Mouse (Mus musculus) hindbrain, embryonic 11.5 days (tissue): ENCODE measurements at regions not wholly inside any gene's neighbourhood (a gene's known extent, or its start where the extent isn't known, plus 50 kb on each side); places are given as distances from the start of the nearest gene placed in this dataset.
A peak's percentile ranks its signal among the peaks of the same experiment; 100 is the strongest.
"Not testable (repeated sequence)": the region's sequence is repeated elsewhere in the genome, so short reads cannot be mapped to it uniquely, and the experiment has no call there.

Experiments
- ATAC-seq: fragments of 200-750 bp; cut with Nextera tagmentation; 2 replicates; pipeline ENCODE4 v1.8.0; 2017; ENCODE audit warnings: mild to moderate bottlenecking, moderate TSS enrichment, moderate library complexity; ENCODE audit not compliant: low FRiP score
- DNase-seq: peaks from one replicate; pipeline ENCODE4 v3.0.0-alpha.2; 2015; ENCODE audit warnings: low spot score
- H3K27ac ChIP-seq: fragments of 300-500 bp; sonication (generic); 2 replicates; pipeline ENCODE4 v1.5.1; 2014; ENCODE audit warnings: mild to moderate bottlenecking, low read depth, low read length
- H3K27me3 ChIP-seq: fragments of 300-500 bp; sonication (generic); 2 replicates; pipeline ENCODE4 v1.6.1; 2014; ENCODE audit warnings: mild to moderate bottlenecking, low read length, moderate library complexity, mixed read lengths; ENCODE audit not compliant: control insufficient read depth, insufficient read depth
- H3K36me3 ChIP-seq: fragments of 300-500 bp; sonication (generic); 2 replicates; pipeline ENCODE4 v1.6.1; 2014; ENCODE audit warnings: mild to moderate bottlenecking, low read length, moderate library complexity, mixed read lengths; ENCODE audit not compliant: control insufficient read depth, insufficient read depth
- H3K4me1 ChIP-seq: fragments of 300-500 bp; sonication (generic); replicated peaks from 2 replicates; pipeline ENCODE4 v1.6.1; 2014; ENCODE audit warnings: low read length, mixed read lengths; ENCODE audit not compliant: control insufficient read depth, insufficient read depth
- H3K4me2 ChIP-seq: fragments of 300-500 bp; sonication (generic); replicated peaks from 2 replicates; pipeline ENCODE4 v1.6.1; 2014; ENCODE audit warnings: mild to moderate bottlenecking, low read depth, low read length
- H3K4me3 ChIP-seq: fragments of 300-500 bp; sonication (generic); 2 replicates; pipeline ENCODE4 v1.5.1; 2014; ENCODE audit warnings: low read depth, low read length
- H3K9ac ChIP-seq: fragments of 300-500 bp; sonication (generic); 2 replicates; pipeline ENCODE4 v1.6.1; 2014; ENCODE audit warnings: low read depth, low read length
- H3K9me3 ChIP-seq: fragments of 300-500 bp; sonication (generic); 2 replicates; pipeline ENCODE4 v1.6.1; 2016; ENCODE audit warnings: low read length; ENCODE audit not compliant: control insufficient read depth
- WGBS: fragments of 180-500 bp; shearing (Covaris S2); extraction: QIAGEN DNeasy Blood & Tissue Kit; methylation state at CpG from one replicate; pipeline ENCODE4 v1.1.7; 2014; 5-methylcytosine and 5-hydroxymethylcytosine counted together

DNA sequence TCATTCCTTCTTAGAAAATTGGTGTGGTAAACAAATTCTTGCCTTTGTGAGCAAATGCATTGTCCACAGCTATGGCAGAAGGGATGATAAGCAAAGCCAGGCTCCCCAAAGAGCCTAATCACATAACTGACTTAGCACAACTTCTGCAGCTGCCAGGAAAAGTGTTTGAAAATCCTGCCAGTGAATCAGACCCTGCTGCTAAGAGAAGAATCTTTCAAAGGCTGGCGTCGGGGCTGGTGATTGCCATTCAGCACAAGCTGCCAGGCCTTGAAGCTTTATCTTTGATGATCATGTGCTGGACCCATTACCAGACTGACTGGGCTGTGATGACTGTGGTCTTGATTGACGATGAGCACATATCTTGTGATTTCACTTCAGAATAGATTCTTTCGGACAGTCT lies 713.9 kb upstream of the Tex47 start:
- no peaks in the 10 kb centered on the region for H3K9me3 ChIP-seq
- ATAC-seq (no peak), DNase-seq (no peak)
- no peak overlapping the region for H3K4me2 ChIP-seq
- no peaks in the 10 kb centered on the region for H3K4me1 ChIP-seq
- H3K9ac ChIP-seq: no peak overlapping the region
- no peak overlapping the region for H3K4me3 ChIP-seq
- 70% methylated on average over 4 of the region's 4 CpGs for WGBS
- no peaks in the 10 kb centered on the region for H3K27me3 ChIP-seq
- H3K27ac ChIP-seq: no peak overlapping the region
- no peaks in the 10 kb centered on the region for H3K36me3 ChIP-seq

DNA sequence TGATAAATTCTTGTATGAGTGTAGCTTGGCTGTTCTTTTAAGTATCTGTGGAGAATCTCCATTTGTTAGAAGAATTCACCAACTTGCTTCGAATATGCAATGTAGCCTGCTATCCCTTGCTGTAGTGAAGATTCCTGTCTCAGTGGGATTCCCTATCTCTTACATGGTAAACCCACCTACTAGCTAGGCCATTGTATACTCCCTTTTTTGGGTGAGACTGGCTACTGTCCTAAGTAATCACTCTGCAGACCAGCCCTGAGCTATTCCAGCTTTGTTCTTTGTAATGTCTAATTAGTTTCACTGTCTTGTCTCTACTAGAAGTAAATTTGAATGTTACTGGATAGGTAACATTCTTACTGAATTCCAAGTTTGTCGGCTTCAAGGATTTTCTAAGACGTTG lies 692.8 kb upstream of the Tex47 start:
- DNase-seq: not testable (repeated sequence)

DNA sequence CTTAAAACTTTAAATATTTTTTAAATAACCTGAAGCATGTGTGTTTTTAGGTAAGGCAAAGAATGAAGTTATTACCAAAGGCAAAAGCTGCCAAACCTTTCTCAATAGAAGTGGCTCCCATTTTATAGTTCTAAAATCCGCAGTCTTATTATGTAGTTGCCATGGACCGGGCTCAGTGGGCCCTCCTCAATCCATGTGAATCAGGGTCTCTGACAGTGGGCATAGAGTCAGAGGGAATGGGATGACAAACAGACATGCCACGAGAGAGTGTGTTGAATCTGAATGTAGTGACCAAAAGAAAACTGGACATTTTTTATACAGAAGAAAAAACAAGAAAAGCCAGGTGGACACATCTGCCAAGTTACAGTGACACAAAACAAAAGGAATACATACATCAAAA lies 659.0 kb upstream of the Tex47 start:
- no peaks in the 10 kb centered on the region for H3K27me3 ChIP-seq
- no peaks in the 10 kb centered on the region for H3K36me3 ChIP-seq
- no peak overlapping the region for H3K4me2 ChIP-seq
- H3K9me3 ChIP-seq: no peaks in the 10 kb centered on the region
- ATAC-seq (0 out of 2 replicates have a peak, but pooled peaks have one; percentile 53), DNase-seq (no peak)
- no peak overlapping the region for H3K9ac ChIP-seq
- no peak overlapping the region for H3K4me3 ChIP-seq
- H3K27ac ChIP-seq: no peak overlapping the region
- H3K4me1 ChIP-seq: no peaks in the 10 kb centered on the region
- 63% methylated on average over 3 of the region's 3 CpGs for WGBS

More for the DNA sequence above, 692.8 kb upstream of the Tex47 start:
- not testable (repeated sequence) for H3K4me3 ChIP-seq, ATAC-seq, H3K4me2 ChIP-seq, H3K4me1 ChIP-seq, H3K27ac ChIP-seq, H3K27me3 ChIP-seq, H3K9ac ChIP-seq, H3K36me3 ChIP-seq, H3K9me3 ChIP-seq
- 78% methylated on average over 3 of the region's 3 CpGs for WGBS

DNA sequence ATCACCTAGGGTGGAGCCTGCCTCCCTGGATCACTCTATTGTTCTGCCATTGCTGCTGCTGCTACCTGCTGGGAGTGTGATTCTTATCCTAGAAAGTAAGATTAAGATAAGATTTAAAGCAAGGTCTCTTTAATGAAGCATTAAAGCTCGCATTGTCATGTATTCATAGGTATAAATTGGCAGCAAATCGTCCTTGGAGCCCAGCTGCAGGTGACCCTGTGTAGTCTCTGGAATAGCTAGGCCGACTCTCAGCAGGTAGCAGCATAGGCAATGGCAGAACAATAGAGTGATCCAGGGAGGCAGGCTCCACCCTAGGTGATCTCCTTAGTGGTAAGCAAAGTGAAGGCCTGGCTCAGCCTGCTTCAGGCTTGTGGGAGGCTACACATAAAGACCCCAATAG lies 627.7 kb upstream of the Tex47 start:
- H3K9ac ChIP-seq, H3K4me1 ChIP-seq, H3K36me3 ChIP-seq, H3K27ac ChIP-seq, H3K4me2 ChIP-seq, H3K9me3 ChIP-seq, ATAC-seq, H3K27me3 ChIP-seq, DNase-seq, H3K4me3 ChIP-seq: not testable (repeated sequence)
- WGBS: 56% methylated on average over 3 of the region's 3 CpGs

DNA sequence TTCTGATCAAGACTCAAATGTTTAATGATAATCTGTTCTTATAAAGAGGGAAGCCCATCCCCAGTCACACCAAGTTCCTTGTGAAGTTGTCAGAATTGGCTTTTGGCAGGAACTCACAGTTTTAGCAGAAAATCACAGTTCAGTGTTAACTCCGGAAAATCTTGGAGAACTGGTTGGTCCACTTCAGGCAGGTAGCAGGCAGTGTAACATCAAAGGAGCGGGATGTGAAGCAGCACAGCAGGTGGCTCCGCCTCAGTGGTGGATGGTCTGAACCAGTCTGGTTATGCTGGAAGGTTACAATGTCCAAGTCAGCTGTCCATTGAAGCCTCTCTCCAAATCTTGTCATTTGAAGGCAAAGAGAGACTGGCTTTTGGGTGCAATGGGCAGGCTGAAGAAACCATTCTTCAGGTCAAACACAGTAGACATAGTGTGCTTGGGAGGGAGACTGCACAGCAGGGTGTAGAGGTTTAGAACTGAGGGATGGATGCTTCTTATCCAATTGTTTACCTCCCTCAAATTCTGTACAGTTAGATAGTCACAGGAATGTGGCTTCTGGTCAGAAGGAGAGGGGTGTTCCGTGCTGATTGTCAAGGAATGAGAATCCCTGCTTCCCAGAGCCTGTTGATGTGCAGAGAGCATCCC lies 594.1 kb upstream of the Tex47 start:
- Histone ChIP-seq H3K4me1 (no peaks in the 10 kb centered on the region), H3K9me3 (no peaks in the 10 kb centered on the region), H3K27ac (no peak overlapping the region), H3K4me3 (no peak overlapping the region), H3K9ac (no peak overlapping the region), H3K4me2 (no peak overlapping the region), H3K27me3 (no peaks in the 10 kb centered on the region), H3K36me3 (no peaks in the 10 kb centered on the region)
- ATAC-seq: no peak
- WGBS: 65% methylated on average over 4 of the region's 4 CpGs
- DNase-seq: no peak

DNA sequence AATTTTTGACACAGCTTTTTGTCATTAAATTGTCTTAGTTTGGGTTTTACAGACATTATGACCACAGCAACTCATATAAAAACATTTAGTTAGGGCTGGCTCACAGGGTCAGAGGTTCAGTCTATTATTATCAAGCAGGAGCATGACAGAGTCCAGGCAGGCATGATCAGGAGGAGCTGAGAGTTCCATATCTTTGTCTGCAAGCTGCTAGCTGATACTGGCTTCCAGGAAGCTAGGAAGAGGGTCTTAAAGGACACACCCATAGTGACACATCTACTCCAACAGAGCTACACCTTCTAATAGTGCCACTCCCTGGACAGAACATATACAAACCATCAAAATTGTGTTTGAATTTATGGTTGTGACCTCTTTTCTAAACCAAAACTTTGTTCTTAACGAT lies 587.7 kb upstream of the Tex47 start:
- Histone ChIP-seq H3K27me3 (no peaks in the 10 kb centered on the region), H3K27ac (no peak overlapping the region), H3K4me1 (no peaks in the 10 kb centered on the region), H3K9ac (no peak overlapping the region), H3K36me3 (no peaks in the 10 kb centered on the region), H3K4me2 (no peak overlapping the region), H3K4me3 (no peak overlapping the region), H3K9me3 (no peaks in the 10 kb centered on the region)
- DNase-seq (no peak), ATAC-seq (no peak)
- 77% methylated on average over 1 of the region's 1 CpGs for WGBS

DNA sequence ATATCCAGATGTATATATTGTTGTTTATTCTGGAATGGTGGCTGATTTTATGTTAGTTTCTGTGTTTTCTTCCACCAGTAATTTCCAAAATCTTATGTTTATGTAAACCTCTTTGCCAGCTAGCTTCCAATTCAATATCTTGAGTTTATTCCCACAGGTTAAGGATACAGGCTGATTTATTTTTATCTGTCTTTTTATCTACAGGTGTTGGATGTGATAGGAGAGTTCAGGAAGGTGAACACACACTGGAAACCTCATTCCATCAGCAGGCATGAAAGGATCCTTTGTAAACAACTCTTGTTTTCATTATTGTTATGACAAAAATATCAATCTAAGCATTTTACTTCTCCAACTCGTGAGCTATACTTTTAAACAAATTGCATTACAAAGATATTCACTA lies 587.3 kb upstream of the Tex47 start:
- ATAC-seq: no peak
- H3K4me3 ChIP-seq: no peak overlapping the region
- H3K4me1 ChIP-seq: no peaks in the 10 kb centered on the region
- no peak overlapping the region for H3K9ac ChIP-seq
- H3K9me3 ChIP-seq: no peaks in the 10 kb centered on the region
- no peaks in the 10 kb centered on the region for H3K27me3 ChIP-seq
- H3K27ac ChIP-seq: no peak overlapping the region
- no peak overlapping the region for H3K4me2 ChIP-seq
- 85% methylated on average over 1 of the region's 1 CpGs for WGBS
- H3K36me3 ChIP-seq: no peaks in the 10 kb centered on the region
- DNase-seq: no peak
